Mouse (Mus musculus) hindbrain, embryonic 13.5 days (tissue): ENCODE data around the gene Epm2aip1. TPM values are rescaled to one million over a fixed set of nuclear protein-coding genes. Genes with fewer than 3 reads are reported as not detected.

ENCODE experiments used
- ATAC-seq: fragments of 200-750 bp; cut with Nextera tagmentation; 2 replicates; pipeline ENCODE4 v1.8.0; 2017; ENCODE audit warnings: moderate TSS enrichment; ENCODE audit not compliant: low FRiP score
- H3K27ac ChIP-seq: fragments of 300-500 bp; sonication (generic); 2 replicates; pipeline ENCODE4 v1.5.1; 2015; ENCODE audit warnings: inconsistent platforms, mild to moderate bottlenecking, moderate library complexity
- H3K27me3 ChIP-seq: fragments of 300-500 bp; sonication (generic); 2 replicates; pipeline ENCODE4 v1.6.1; 2015; ENCODE audit warnings: mild to moderate bottlenecking, inconsistent platforms
- H3K36me3 ChIP-seq: fragments of 300-500 bp; sonication (generic); 2 replicates; pipeline ENCODE4 v1.6.1; 2015; ENCODE audit warnings: mild to moderate bottlenecking, inconsistent platforms
- H3K4me1 ChIP-seq: fragments of 300-500 bp; sonication (generic); replicated peaks from 2 replicates; pipeline ENCODE4 v1.6.1; 2015; ENCODE audit warnings: inconsistent platforms
- H3K4me2 ChIP-seq: fragments of 300-500 bp; sonication (generic); 2 replicates; pipeline ENCODE4 v1.6.1; 2015; ENCODE audit warnings: inconsistent platforms, mild to moderate bottlenecking, moderate library complexity
- H3K4me3 ChIP-seq: fragments of 300-500 bp; sonication (generic); 2 replicates; pipeline ENCODE4 v1.5.1; 2015; ENCODE audit warnings: mild to moderate bottlenecking, inconsistent platforms
- H3K9ac ChIP-seq: fragments of 300-500 bp; sonication (generic); 2 replicates; pipeline ENCODE4 v1.6.1; 2015; ENCODE audit warnings: mild to moderate bottlenecking, inconsistent platforms
- H3K9me3 ChIP-seq: fragments of 300-500 bp; sonication (generic); 2 replicates; pipeline ENCODE4 v1.6.1; 2016; ENCODE audit warnings: inconsistent platforms
- WGBS: fragments of 180-500 bp; shearing (Covaris S2); methylation state at CpG from one replicate; pipeline ENCODE4 v1.1.7; 2015; 5-methylcytosine and 5-hydroxymethylcytosine counted together
- polyA plus RNA-seq: library from polyadenylated mRNA; unstranded; fragments of >200 nt; fragmentation: Nextera tagmentation; extraction: Ambion mirVana; gene quantifications from 2 replicates; pipeline ENCODE4 v1.2.1, GENCODE M21; 2015

Gene Epm2aip1
- polyA plus RNA-seq, 1 experiment from 2014 or later: 46.2 TPM

- ATAC-seq: peak; percentile 58; the same call in 1 of the 2 replicates
- Histone ChIP-seq H3K27ac (no peak overlapping the region), H3K36me3 (no peaks in the 10 kb centered on the region), H3K4me1 (peaks cover 21% of the 10 kb centered on the region), H3K9me3 (no peaks in the 10 kb centered on the region), H3K27me3 (no peaks in the 10 kb centered on the region), H3K9ac (no peak overlapping the region), H3K4me3 (no peak overlapping the region), H3K4me2 (no peak overlapping the region)
- WGBS: 17% methylated on average over 21 of the region's 21 CpGs
Measured at GRCm38 (mm10) chr9:111289832-111290339, 18.2 kb downstream of the Epm2aip1 start.

- WGBS: 63% methylated on average over 11 of the region's 11 CpGs
- Histone ChIP-seq H3K27ac (no peak overlapping the region), H3K36me3 (no peaks in the 10 kb centered on the region), H3K27me3 (no peaks in the 10 kb centered on the region), H3K9ac (no peak overlapping the region), H3K4me3 (no peak overlapping the region), H3K9me3 (no peaks in the 10 kb centered on the region), H3K4me2 (no peak overlapping the region), H3K4me1 (peaks cover 18% of the 10 kb centered on the region)
- no peak for ATAC-seq
Measured at GRCm38 (mm10) chr9:111290539-111291100, 18.9 kb downstream of the Epm2aip1 start.

GRCm38 (mm10) chr9:111293234-111293633 lies 21.5 kb downstream of the Epm2aip1 start:
- H3K27ac ChIP-seq: no peak overlapping the region
- no peak overlapping the region for H3K4me3 ChIP-seq
- no peaks in the 10 kb centered on the region for H3K9me3 ChIP-seq
- WGBS: 93% methylated on average over 4 of the region's 4 CpGs
- no peak for ATAC-seq
- no peak overlapping the region for H3K9ac ChIP-seq
- H3K4me2 ChIP-seq: no peak overlapping the region
- no peaks in the 10 kb centered on the region for H3K36me3 ChIP-seq
- H3K4me1 ChIP-seq: peaks cover 13% of the 10 kb centered on the region; the same call in 1 of the 2 replicates
- no peaks in the 10 kb centered on the region for H3K27me3 ChIP-seq

- Histone ChIP-seq H3K4me3 (no peak overlapping the region), H3K27me3 (no peaks in the 10 kb centered on the region), H3K9ac (no peak overlapping the region), H3K36me3 (no peaks in the 10 kb centered on the region), H3K27ac (no peak overlapping the region), H3K4me2 (no peak overlapping the region), H3K9me3 (no peaks in the 10 kb centered on the region), H3K4me1 (0 out of 2 replicates have a peak, but pooled peaks cover 6% of the 10 kb centered on the region)
- WGBS: 92% methylated on average over 6 of the region's 6 CpGs
- ATAC-seq: no peak
Measured at GRCm38 (mm10) chr9:111294911-111295310, 23.2 kb downstream of the Epm2aip1 start.

GRCm38 (mm10) chr9:111295323-111295722 lies 23.6 kb downstream of the Epm2aip1 start:
- no peak overlapping the region for H3K27ac ChIP-seq
- no peak overlapping the region for H3K4me2 ChIP-seq
- no peaks in the 10 kb centered on the region for H3K36me3 ChIP-seq
- no peaks in the 10 kb centered on the region for H3K27me3 ChIP-seq
- WGBS: 84% methylated on average over 2 of the region's 2 CpGs
- ATAC-seq: no peak
- 0 out of 2 replicates have a peak, but pooled peaks cover 3% of the 10 kb centered on the region for H3K4me1 ChIP-seq
- H3K4me3 ChIP-seq: no peak overlapping the region
- no peak overlapping the region for H3K9ac ChIP-seq
- no peaks in the 10 kb centered on the region for H3K9me3 ChIP-seq

- ATAC-seq: no peak
- no peaks in the 10 kb centered on the region for H3K36me3 ChIP-seq
- WGBS: 75% methylated on average over 7 of the region's 7 CpGs
- no peaks in the 10 kb centered on the region for H3K4me1 ChIP-seq
- H3K4me3 ChIP-seq: no peak overlapping the region
- H3K4me2 ChIP-seq: no peak overlapping the region
- no peaks in the 10 kb centered on the region for H3K9me3 ChIP-seq
- H3K27me3 ChIP-seq: no peaks in the 10 kb centered on the region
- no peak overlapping the region for H3K27ac ChIP-seq
- H3K9ac ChIP-seq: no peak overlapping the region
Measured at GRCm38 (mm10) chr9:111296433-111296832, 24.7 kb downstream of the Epm2aip1 start.

GRCm38 (mm10) chr9:111298606-111299005 lies 26.9 kb downstream of the Epm2aip1 start:
- Histone ChIP-seq H3K4me1 (peaks cover 4% of the 10 kb centered on the region; the same call in 1 of the 2 replicates), H3K9me3 (no peaks in the 10 kb centered on the region), H3K36me3 (no peaks in the 10 kb centered on the region), H3K4me3 (no peak overlapping the region), H3K4me2 (no peak overlapping the region), H3K9ac (no peak overlapping the region), H3K27me3 (no peaks in the 10 kb centered on the region), H3K27ac (no peak overlapping the region)
- 84% methylated on average over 2 of the region's 2 CpGs for WGBS
- ATAC-seq: no peak

- Histone ChIP-seq H3K9me3 (no peaks in the 10 kb centered on the region), H3K4me3 (no peak overlapping the region), H3K4me2 (no peak overlapping the region), H3K27ac (no peak overlapping the region), H3K4me1 (peaks cover 4% of the 10 kb centered on the region; the same call in 1 of the 2 replicates), H3K36me3 (no peaks in the 10 kb centered on the region), H3K9ac (no peak overlapping the region), H3K27me3 (no peaks in the 10 kb centered on the region)
- ATAC-seq: no peak
- WGBS: 52% methylated on average over 12 of the region's 12 CpGs
Measured at GRCm38 (mm10) chr9:111302196-111302831, 30.6 kb downstream of the Epm2aip1 start.

- no peaks in the 10 kb centered on the region for H3K9me3 ChIP-seq
- no peak overlapping the region for H3K4me2 ChIP-seq
- ATAC-seq: no peak
- peaks cover 6% of the 10 kb centered on the region for H3K27me3 ChIP-seq
- H3K4me1 ChIP-seq: peaks cover 4% of the 10 kb centered on the region; the same call in 1 of the 2 replicates
- H3K4me3 ChIP-seq: no peak overlapping the region
- no peaks in the 10 kb centered on the region for H3K36me3 ChIP-seq
- H3K9ac ChIP-seq: no peak overlapping the region
- WGBS: 89% methylated on average over 6 of the region's 6 CpGs
- H3K27ac ChIP-seq: no peak overlapping the region
Measured at GRCm38 (mm10) chr9:111304036-111304435, 32.3 kb downstream of the Epm2aip1 start.

- H3K4me3 ChIP-seq: no peak overlapping the region
- H3K4me1 ChIP-seq: peaks cover 6% of the 10 kb centered on the region
- no peaks in the 10 kb centered on the region for H3K9me3 ChIP-seq
- ATAC-seq: no peak
- no peaks in the 10 kb centered on the region for H3K36me3 ChIP-seq
- peaks cover 25% of the 10 kb centered on the region for H3K27me3 ChIP-seq
- H3K4me2 ChIP-seq: no peak overlapping the region
- no peak overlapping the region for H3K27ac ChIP-seq
- 87% methylated on average over 7 of the region's 7 CpGs for WGBS
- no peak overlapping the region for H3K9ac ChIP-seq
Measured at GRCm38 (mm10) chr9:111306142-111306541, 34.4 kb downstream of the Epm2aip1 start.

- Histone ChIP-seq H3K9ac (peak within 1 kb of the TSS; percentile 73), H3K9me3 (0 out of 2 replicates have a peak, but pooled peaks cover 4% of the 10 kb centered on the region), H3K27ac (no peak within 1 kb of the TSS), H3K4me1 (peaks cover 23% of the 10 kb centered on the region), H3K4me2 (peak within 1 kb of the TSS; percentile 90), H3K4me3 (peak within 1 kb of the TSS; percentile 61), H3K36me3 (no peaks in the 10 kb centered on the region), H3K27me3 (peaks cover 62% of the 10 kb centered on the region)
- 9% methylated on average over 70 of the region's 72 CpGs for WGBS
- ATAC-seq: peak; percentile 72
Measured at GRCm38 (mm10) chr9:111311031-111311842, 39.5 kb downstream of the Epm2aip1 start, which contains the start of gene Trank1. TSS of gene Trank1 (plus strand) at chr9:111311739.

- peak overlapping the region; percentile 61 for H3K4me3 ChIP-seq
- H3K36me3 ChIP-seq: no peaks in the 10 kb centered on the region
- H3K27me3 ChIP-seq: peaks cover 62% of the 10 kb centered on the region
- no peak overlapping the region for H3K27ac ChIP-seq
- H3K9me3 ChIP-seq: 0 out of 2 replicates have a peak, but pooled peaks cover 4% of the 10 kb centered on the region
- H3K4me2 ChIP-seq: peak overlapping the region; percentile 90
- H3K9ac ChIP-seq: peak overlapping the region; percentile 73
- peaks cover 23% of the 10 kb centered on the region for H3K4me1 ChIP-seq
- peak; percentile 57 for ATAC-seq
- WGBS: 2% methylated on average over 78 of the region's 98 CpGs
Measured at GRCm38 (mm10) chr9:111311843-111312441, 40.2 kb downstream of the Epm2aip1 start.
